In the genomic region with DNA sequence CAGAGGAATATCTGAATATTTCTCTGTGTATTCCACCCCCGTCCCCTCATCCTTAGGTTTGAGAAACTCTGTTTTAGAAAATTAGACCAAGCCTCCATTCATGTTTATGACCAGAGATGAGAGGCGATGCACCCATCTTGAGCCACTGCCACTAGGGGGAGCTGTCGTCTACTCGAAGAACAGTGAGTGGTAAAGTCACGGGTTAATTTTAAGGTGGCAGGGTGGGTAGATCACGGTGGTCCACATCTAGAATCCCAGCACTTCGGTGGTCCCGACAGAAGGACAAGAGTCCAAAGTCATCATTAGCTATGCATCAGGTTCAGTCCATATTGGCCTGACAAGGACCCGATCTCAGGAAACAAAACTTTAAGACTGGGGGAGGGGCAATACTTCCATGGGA, we compare ENCODE assay signal across 10 mouse cellular contexts. TPM values are rescaled to one million over a fixed set of nuclear protein-coding genes. Genes with fewer than 3 reads are reported as not detected.
A peak's percentile ranks its signal among the peaks of the same experiment; 100 is the strongest.
DNase-seq lines count a peak whose midpoint lies in the region; ATAC-seq lines count a peak whose summit lies in the region.
"Had no signal": no experiment of that assay in that cellular context is flagged by ENCODE, and none has a peak within 500 bp of the region (broad histone marks: within the 10 kb centered on the region; RNA-seq: fewer than 3 reads in every experiment).

No protein-coding gene starts in this region.

- no peak overlapping the region for H3K27ac ChIP-seq in hindbrain, embryonic 11.5 days (ENCODE audit: low read depth, low read length)
- H3K27ac ChIP-seq in hindbrain, embryonic 12.5 days: no peak overlapping the region
- no peak overlapping the region for H3K27ac ChIP-seq in midbrain, embryonic 14.5 days (replicated peaks; ENCODE audit: low read depth, low read length)
- H3K27ac ChIP-seq: embryonic facial prominence, embryonic 12.5 days; macrophage had no signal

- H3K27me3 ChIP-seq in hindbrain, embryonic 11.5 days (ENCODE audit: control insufficient read depth, insufficient read depth, low read length): no peaks in the 10 kb centered on the region
- no peaks in the 10 kb centered on the region for H3K27me3 ChIP-seq in hindbrain, embryonic 12.5 days
- H3K27me3 ChIP-seq in midbrain, embryonic 14.5 days (ENCODE audit: control insufficient read depth, insufficient read depth, low read length): no peaks in the 10 kb centered on the region

- H3K36me3 ChIP-seq in hindbrain, embryonic 11.5 days (ENCODE audit: control insufficient read depth, insufficient read depth, low read length): no peaks in the 10 kb centered on the region
- no peaks in the 10 kb centered on the region for H3K36me3 ChIP-seq in hindbrain, embryonic 12.5 days
- no peaks in the 10 kb centered on the region for H3K36me3 ChIP-seq in midbrain, embryonic 14.5 days (ENCODE audit: control insufficient read depth, insufficient read depth, low read length)
- H3K36me3 ChIP-seq: embryonic facial prominence, embryonic 12.5 days had no signal

- H3K9me3 ChIP-seq in hindbrain, embryonic 11.5 days (ENCODE audit: control insufficient read depth, low read length): no peaks in the 10 kb centered on the region
- no peaks in the 10 kb centered on the region for H3K9me3 ChIP-seq in hindbrain, embryonic 12.5 days (replicated peaks)
- H3K9me3 ChIP-seq in midbrain, embryonic 14.5 days (ENCODE audit: control insufficient read depth, low read length): no peaks in the 10 kb centered on the region
- H3K9me3 ChIP-seq: embryonic facial prominence, embryonic 12.5 days had no signal

- H3K4me1 ChIP-seq in hindbrain, embryonic 11.5 days (replicated peaks; ENCODE audit: control insufficient read depth, insufficient read depth, low read length): no peaks in the 10 kb centered on the region
- H3K4me1 ChIP-seq in hindbrain, embryonic 12.5 days: no peaks in the 10 kb centered on the region
- no peaks in the 10 kb centered on the region for H3K4me1 ChIP-seq in midbrain, embryonic 14.5 days (ENCODE audit: control insufficient read depth, insufficient read depth, low read length)
- H3K4me1 ChIP-seq: embryonic facial prominence, embryonic 12.5 days had no signal

- intact Hi-C loops in left cerebral cortex, postnatal 14 days (cut with DNase I): loop anchor here (2.0 kb wide), 1 partner anchor 134 kb away; no protein-coding TSS in a partner anchor

- H3K4me2 ChIP-seq in hindbrain, embryonic 11.5 days (replicated peaks; ENCODE audit: low read depth, low read length): no peak overlapping the region
- no peak overlapping the region for H3K4me2 ChIP-seq in hindbrain, embryonic 12.5 days (replicated peaks)
- no peak overlapping the region for H3K4me2 ChIP-seq in midbrain, embryonic 14.5 days (ENCODE audit: low read length)
- H3K4me2 ChIP-seq: embryonic facial prominence, embryonic 12.5 days had no signal

- H3K9ac ChIP-seq in hindbrain, embryonic 11.5 days (ENCODE audit: low read depth, low read length): no peak overlapping the region
- no peak overlapping the region for H3K9ac ChIP-seq in hindbrain, embryonic 12.5 days
- H3K9ac ChIP-seq in midbrain, embryonic 14.5 days (replicated peaks; ENCODE audit: low read length): no peak overlapping the region
- H3K9ac ChIP-seq: embryonic facial prominence, embryonic 12.5 days had no signal

- ATAC-seq in hindbrain, embryonic 11.5 days (ENCODE audit: low FRiP score): peak; percentile 27; the same call in 1 of the 2 replicates
- no peak for ATAC-seq in hindbrain, embryonic 12.5 days (ENCODE audit: low FRiP score)
- no peak for ATAC-seq in midbrain, embryonic 14.5 days (ENCODE audit: low FRiP score, low TSS enrichment)

- 14% methylated on average over 9 of the region's 9 CpGs for WGBS in hindbrain, embryonic 11.5 days
- 14% methylated on average over 9 of the region's 9 CpGs for WGBS in hindbrain, embryonic 12.5 days
- 17% methylated on average over 9 of the region's 9 CpGs for WGBS in midbrain, embryonic 14.5 days

- no peak overlapping the region for H3K4me3 ChIP-seq in hindbrain, embryonic 11.5 days (ENCODE audit: low read depth, low read length)
- no peak overlapping the region for H3K4me3 ChIP-seq in hindbrain, embryonic 12.5 days
- H3K4me3 ChIP-seq in midbrain, embryonic 14.5 days (replicated peaks; ENCODE audit: low read depth, low read length): no peak overlapping the region
- H3K4me3 ChIP-seq: embryonic facial prominence, embryonic 12.5 days had no signal

- DNase-seq in hindbrain, embryonic 11.5 days (ENCODE audit: low spot score): peak; percentile 78
- DNase-seq in adrenal gland, postnatal 10 days: peak; percentile 81
- DNase-seq in embryo, embryonic 11.5 days (ENCODE audit: low read depth, low spot score): peak; percentile 31
- DNase-seq in heart, postnatal 4 days: peak; percentile 75
- DNase-seq in left cerebral cortex, postnatal 14 days (ENCODE audit: low spot score in 2 of 2): peak; percentile 51 to 63
- DNase-seq in midbrain, embryonic 14.5 days: peak; percentile 78
- peak; percentile 63 for DNase-seq in thymus, postnatal 0 days (ENCODE audit: low spot score)

RNA-seq across cellular contexts. Expression of gene Trim31, which starts 17.2 kb away (rescaled TPM):
- not detected in 2 replicates for polyA plus RNA-seq in hindbrain, embryonic 11.5 days (2014; fragmentation: Nextera tagmentation; extraction: Ambion mirVana)
- not detected in 2 replicates for polyA plus RNA-seq in hindbrain, embryonic 12.5 days (2016; fragmentation: Nextera tagmentation; extraction: Ambion mirVana)
- not detected for total RNA-seq in adrenal gland, postnatal 10 days (2021)
- not detected for total RNA-seq in heart, postnatal 4 days (2021)
- total RNA-seq in left cerebral cortex, postnatal 14 days (2021): not detected
- not detected in 2 replicates for polyA plus RNA-seq in midbrain, embryonic 14.5 days (2014; fragmentation: Nextera tagmentation; extraction: Ambion mirVana)
- polyA plus RNA-seq in thymus, postnatal 0 days (2015; fragmentation: Nextera tagmentation; extraction: Ambion mirVana): 0.16 and 0.19 TPM in 2 replicates
- polyA plus RNA-seq: embryonic facial prominence, embryonic 12.5 days; macrophage had no signal

RNA-seq across cellular contexts. Expression of gene Trim40, which starts 25.2 kb away (rescaled TPM):
- polyA plus RNA-seq in hindbrain, embryonic 11.5 days (2014; fragmentation: Nextera tagmentation; extraction: Ambion mirVana): not detected in 2 replicates
- not detected in 2 replicates for polyA plus RNA-seq in hindbrain, embryonic 12.5 days (2016; fragmentation: Nextera tagmentation; extraction: Ambion mirVana)
- total RNA-seq in adrenal gland, postnatal 10 days (2021): not detected
- not detected for total RNA-seq in heart, postnatal 4 days (2021)
- not detected for total RNA-seq in left cerebral cortex, postnatal 14 days (2021)
- not detected in 2 replicates for polyA plus RNA-seq in midbrain, embryonic 14.5 days (2014; fragmentation: Nextera tagmentation; extraction: Ambion mirVana)
- polyA plus RNA-seq in thymus, postnatal 0 days (2015; fragmentation: Nextera tagmentation; extraction: Ambion mirVana): 0.16 and 0.28 TPM in 2 replicates
- polyA plus RNA-seq: embryonic facial prominence, embryonic 12.5 days; macrophage had no signal

RNA-seq across cellular contexts. Expression of gene Rnf39, which starts 27.6 kb away (rescaled TPM):
- 0.34 and 1.4 TPM in 2 replicates for polyA plus RNA-seq in hindbrain, embryonic 11.5 days (2014; fragmentation: Nextera tagmentation; extraction: Ambion mirVana)
- polyA plus RNA-seq in hindbrain, embryonic 12.5 days (2016; fragmentation: Nextera tagmentation; extraction: Ambion mirVana): 1.4 and 1.5 TPM in 2 replicates
- total RNA-seq in adrenal gland, postnatal 10 days (2021): under 1 TPM in 1 of 2 experiments, not detected in 1; 0.33 TPM
- total RNA-seq in heart, postnatal 4 days (2021): under 1 TPM; 0.45 TPM
- total RNA-seq in left cerebral cortex, postnatal 14 days (2021): 1 to 10 TPM; 2.1 to 3.5 TPM
- polyA plus RNA-seq in midbrain, embryonic 14.5 days (2014; fragmentation: Nextera tagmentation; extraction: Ambion mirVana): 1.1 and 1.7 TPM in 2 replicates
- polyA plus RNA-seq in thymus, postnatal 0 days (2015; fragmentation: Nextera tagmentation; extraction: Ambion mirVana): 0.42 and 0.45 TPM in 2 replicates
- polyA plus RNA-seq: macrophage had no signal

RNA-seq across cellular contexts. Expression of gene Ppp1r11, which starts 36.5 kb away (rescaled TPM):
- polyA plus RNA-seq in hindbrain, embryonic 11.5 days (2014; fragmentation: Nextera tagmentation; extraction: Ambion mirVana): 161 and 165 TPM in 2 replicates
- 131 and 137 TPM in 2 replicates for polyA plus RNA-seq in hindbrain, embryonic 12.5 days (2016; fragmentation: Nextera tagmentation; extraction: Ambion mirVana)
- total RNA-seq in adrenal gland, postnatal 10 days (2021): 10 to 100 TPM; 58.5 to 62.7 TPM
- 10 to 100 TPM; 56.0 to 61.3 TPM for total RNA-seq in heart, postnatal 4 days (2021)
- 100 to 1,000 TPM; 108 to 109 TPM for total RNA-seq in left cerebral cortex, postnatal 14 days (2021)
- polyA plus RNA-seq in midbrain, embryonic 14.5 days (2014; fragmentation: Nextera tagmentation; extraction: Ambion mirVana): 176 and 215 TPM in 2 replicates
- polyA plus RNA-seq in thymus, postnatal 0 days (2015; fragmentation: Nextera tagmentation; extraction: Ambion mirVana): 145 and 162 TPM in 2 replicates

RNA-seq across cellular contexts. Expression of gene Znrd1, which starts 43.3 kb away (rescaled TPM):
- polyA plus RNA-seq in hindbrain, embryonic 11.5 days (2014; fragmentation: Nextera tagmentation; extraction: Ambion mirVana): 82.8 and 86.9 TPM in 2 replicates
- 70.7 and 77.0 TPM in 2 replicates for polyA plus RNA-seq in hindbrain, embryonic 12.5 days (2016; fragmentation: Nextera tagmentation; extraction: Ambion mirVana)
- total RNA-seq in adrenal gland, postnatal 10 days (2021): 10 to 100 TPM; 34.5 to 40.5 TPM
- 10 to 100 TPM; 24.9 to 29.3 TPM for total RNA-seq in heart, postnatal 4 days (2021)
- 10 to 100 TPM; 28.4 to 31.8 TPM for total RNA-seq in left cerebral cortex, postnatal 14 days (2021)
- 64.7 and 69.4 TPM in 2 replicates for polyA plus RNA-seq in midbrain, embryonic 14.5 days (2014; fragmentation: Nextera tagmentation; extraction: Ambion mirVana)
- polyA plus RNA-seq in thymus, postnatal 0 days (2015; fragmentation: Nextera tagmentation; extraction: Ambion mirVana): 121 and 135 TPM in 2 replicates

Comparison
In these comparisons a context has a peak if more than half of its experiments do, and no peak if none do; other contexts are left out.
1. DNase-seq: peak in every context shown above with its lines; median percentile 81 in adrenal gland, postnatal 10 days; 78 in hindbrain, embryonic 11.5 days; 78 in midbrain, embryonic 14.5 days; 75 in heart, postnatal 4 days; 63 in thymus, postnatal 0 days; 57 in left cerebral cortex, postnatal 14 days; 31 in embryo, embryonic 11.5 days.